Mouse (Mus musculus): ENCODE measurements around the gene Trappc6b. TPM values are rescaled to one million over a fixed set of nuclear protein-coding genes. Genes with fewer than 3 reads are reported as not detected.

Gene Trappc6b
- polyA plus RNA-seq, 1 experiment, result 38.7 TPM

- Histone ChIP-seq H3K79me2 (ENCODE audit: control insufficient read depth, insufficient read depth) (no peaks in the 10 kb centered on the region), H3K36me3 (ENCODE audit: control insufficient read depth, insufficient read depth) (peaks cover 44% of the 10 kb centered on the region), H3K4me3 (ENCODE audit: insufficient read depth, poor library complexity, severe bottlenecking) (no peak overlapping the region), H3K79me3 (ENCODE audit: low read depth) (no peaks in the 10 kb centered on the region), H3K27me3 (ENCODE audit: control insufficient read depth, insufficient read depth, insufficient read length) (no peaks in the 10 kb centered on the region), H3ac (ENCODE audit: control insufficient read depth, insufficient read length, low read depth) (no peak overlapping the region)
- TF ChIP-seq FOSL1 (IDR thresholded peaks at IDR 0.05; ENCODE audit: insufficient read depth, low read length, poor library complexity, severe bottlenecking) (no peak), CEBPB (IDR thresholded peaks at IDR 0.05; ENCODE audit: low read depth) (no peak), CTCF (IDR thresholded peaks at IDR 0.05; ENCODE audit: control insufficient read depth, insufficient read depth, insufficient read length) (no peak), MYOG (IDR thresholded peaks at IDR 0.05; ENCODE audit: control insufficient read depth, extremely low read depth, insufficient read length) (no peak), MYOD1 (IDR thresholded peaks at IDR 0.05; ENCODE audit: control insufficient read depth, insufficient read length, low read depth) (no peak), MAX (IDR thresholded peaks at IDR 0.05) (no peak), USF1 (IDR thresholded peaks at IDR 0.05; ENCODE audit: low read depth) (no peak)
Measured at GRCm38 (mm10) chr12:59077883-59078282, 16.6 kb upstream of the Trappc6b start.

DNA sequence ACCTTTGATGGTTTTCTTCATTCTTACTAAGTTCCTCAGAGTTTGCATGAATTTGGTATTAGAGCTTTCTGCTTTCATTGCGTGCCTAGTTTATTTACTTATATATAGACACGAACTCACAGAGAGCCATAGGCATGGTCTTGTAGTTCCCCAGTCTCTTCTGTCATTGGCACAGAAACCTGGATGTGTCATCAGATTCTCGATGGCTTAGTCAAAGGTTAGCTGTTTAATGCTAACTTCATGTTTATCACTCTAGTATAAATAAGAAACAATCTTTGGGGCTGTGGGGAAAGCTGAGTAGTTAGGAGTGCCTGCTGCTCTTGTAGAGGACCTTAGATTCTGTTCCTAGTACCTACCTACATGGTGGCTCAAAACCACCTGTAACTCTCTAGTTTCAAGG, 15.7 kb upstream of the Trappc6b start:
- TF ChIP-seq CEBPB (IDR thresholded peaks at IDR 0.05; ENCODE audit: low read depth), result no peak
- no peak for TF ChIP-seq MYOG (IDR thresholded peaks at IDR 0.05; ENCODE audit: control insufficient read depth, extremely low read depth, insufficient read length)
- no peak for TF ChIP-seq CTCF (IDR thresholded peaks at IDR 0.05; ENCODE audit: control insufficient read depth, insufficient read depth, insufficient read length)
- no peak for TF ChIP-seq MAX (IDR thresholded peaks at IDR 0.05)
- TF ChIP-seq MYOD1 (IDR thresholded peaks at IDR 0.05; ENCODE audit: control insufficient read depth, insufficient read length, low read depth), result no peak
- no peak for TF ChIP-seq USF1 (IDR thresholded peaks at IDR 0.05; ENCODE audit: low read depth)
- TF ChIP-seq FOSL1 (IDR thresholded peaks at IDR 0.05; ENCODE audit: insufficient read depth, low read length, poor library complexity, severe bottlenecking), result no peak
- peaks cover 53% of the 10 kb centered on the region for H3K36me3 ChIP-seq (ENCODE audit: control insufficient read depth, insufficient read depth)

GRCm38 (mm10) chr12:59074052-59074451, 12.8 kb upstream of the Trappc6b start:
- TF ChIP-seq USF1 (IDR thresholded peaks at IDR 0.05; ENCODE audit: low read depth) (no peak), CEBPB (IDR thresholded peaks at IDR 0.05; ENCODE audit: low read depth) (no peak), MYOD1 (IDR thresholded peaks at IDR 0.05; ENCODE audit: control insufficient read depth, insufficient read length, low read depth) (no peak), FOSL1 (IDR thresholded peaks at IDR 0.05; ENCODE audit: insufficient read depth, low read length, poor library complexity, severe bottlenecking) (no peak), MAX (IDR thresholded peaks at IDR 0.05) (no peak), MYOG (IDR thresholded peaks at IDR 0.05; ENCODE audit: control insufficient read depth, extremely low read depth, insufficient read length) (no peak)
- Histone ChIP-seq H3K79me2 (ENCODE audit: control insufficient read depth, insufficient read depth) (peaks cover 32% of the 10 kb centered on the region), H3K4me3 (ENCODE audit: insufficient read depth, poor library complexity, severe bottlenecking) (no peak overlapping the region), H3K79me3 (ENCODE audit: low read depth) (peaks cover 9% of the 10 kb centered on the region), H3ac (ENCODE audit: control insufficient read depth, insufficient read length, low read depth) (no peak overlapping the region), H3K36me3 (ENCODE audit: control insufficient read depth, insufficient read depth) (peaks cover 73% of the 10 kb centered on the region), H3K27me3 (ENCODE audit: control insufficient read depth, insufficient read depth, insufficient read length) (no peaks in the 10 kb centered on the region)

More for the DNA sequence above, 15.7 kb upstream of the Trappc6b start:
- no peaks in the 10 kb centered on the region for H3K27me3 ChIP-seq (ENCODE audit: control insufficient read depth, insufficient read depth, insufficient read length)
- no peak overlapping the region for H3ac ChIP-seq (ENCODE audit: control insufficient read depth, insufficient read length, low read depth)
- H3K79me3 ChIP-seq (ENCODE audit: low read depth), result no peaks in the 10 kb centered on the region
- no peak overlapping the region for H3K4me3 ChIP-seq (ENCODE audit: insufficient read depth, poor library complexity, severe bottlenecking)
- H3K79me2 ChIP-seq (ENCODE audit: control insufficient read depth, insufficient read depth), result peaks cover 6% of the 10 kb centered on the region

DNA sequence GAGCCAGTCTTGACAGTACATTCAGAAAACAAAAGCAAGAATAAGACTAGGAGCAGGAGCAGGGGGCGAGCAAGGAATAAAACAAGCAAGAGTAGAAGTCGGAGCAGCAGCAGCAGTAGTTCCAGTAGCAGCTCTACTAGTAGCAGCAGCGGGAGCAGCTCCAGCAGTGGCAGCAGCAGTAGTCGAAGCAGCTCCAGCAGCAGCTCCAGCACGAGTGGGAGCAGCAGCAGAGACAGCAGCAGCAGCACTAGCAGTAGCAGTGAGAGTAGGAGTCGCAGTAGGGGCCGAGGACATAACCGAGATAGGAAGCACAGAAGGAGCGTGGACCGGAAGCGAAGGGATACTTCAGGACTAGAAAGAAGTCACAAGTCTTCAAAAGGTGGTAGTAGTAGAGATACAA, 11.0 kb upstream of the Trappc6b start:
- no peak overlapping the region for H3ac ChIP-seq (ENCODE audit: control insufficient read depth, insufficient read length, low read depth)

DNA sequence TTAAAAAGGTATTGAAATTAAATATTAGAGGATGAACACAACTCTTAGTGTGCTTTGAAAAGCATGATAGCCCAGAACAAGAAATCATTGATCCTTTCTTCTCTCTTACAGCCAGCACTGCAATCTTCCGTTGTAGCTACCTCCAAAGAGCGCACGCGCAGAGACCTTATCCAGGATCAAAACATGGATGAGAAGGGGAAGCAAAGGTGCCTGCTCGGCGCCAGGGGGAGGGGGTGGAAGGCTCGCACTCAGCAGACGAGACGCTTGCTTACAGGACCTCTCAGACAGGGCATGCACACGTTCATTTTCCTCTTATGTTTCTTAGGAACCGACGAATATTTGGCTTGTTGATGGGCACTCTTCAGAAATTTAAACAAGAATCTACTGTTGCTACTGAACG, 7.5 kb upstream of the Trappc6b start:
- TF ChIP-seq CTCF (IDR thresholded peaks at IDR 0.05; ENCODE audit: control insufficient read depth, insufficient read depth, insufficient read length), result no peak
- TF ChIP-seq MAX (IDR thresholded peaks at IDR 0.05), result no peak
- TF ChIP-seq MYOG (IDR thresholded peaks at IDR 0.05; ENCODE audit: control insufficient read depth, extremely low read depth, insufficient read length), result no peak
- no peak for TF ChIP-seq MYOD1 (IDR thresholded peaks at IDR 0.05; ENCODE audit: control insufficient read depth, insufficient read length, low read depth)
- no peak for TF ChIP-seq USF1 (IDR thresholded peaks at IDR 0.05; ENCODE audit: low read depth)
- no peak for TF ChIP-seq FOSL1 (IDR thresholded peaks at IDR 0.05; ENCODE audit: insufficient read depth, low read length, poor library complexity, severe bottlenecking)
- TF ChIP-seq CEBPB (IDR thresholded peaks at IDR 0.05; ENCODE audit: low read depth), result no peak
- Histone ChIP-seq H3K36me3 (ENCODE audit: control insufficient read depth, insufficient read depth) (peaks cover 58% of the 10 kb centered on the region), H3K27me3 (ENCODE audit: control insufficient read depth, insufficient read depth, insufficient read length) (no peaks in the 10 kb centered on the region), H3ac (ENCODE audit: control insufficient read depth, insufficient read length, low read depth) (no peak overlapping the region), H3K79me2 (ENCODE audit: control insufficient read depth, insufficient read depth) (peaks cover 56% of the 10 kb centered on the region), H3K4me3 (ENCODE audit: insufficient read depth, poor library complexity, severe bottlenecking) (no peak overlapping the region), H3K79me3 (ENCODE audit: low read depth) (peaks cover 31% of the 10 kb centered on the region)

More for the DNA sequence above, 11.0 kb upstream of the Trappc6b start:
- no peaks in the 10 kb centered on the region for H3K27me3 ChIP-seq (ENCODE audit: control insufficient read depth, insufficient read depth, insufficient read length)
- H3K36me3 ChIP-seq (ENCODE audit: control insufficient read depth, insufficient read depth), result peaks cover 80% of the 10 kb centered on the region
- TF ChIP-seq CEBPB (IDR thresholded peaks at IDR 0.05; ENCODE audit: low read depth), result no peak
- no peak for TF ChIP-seq MAX (IDR thresholded peaks at IDR 0.05)
- TF ChIP-seq CTCF (IDR thresholded peaks at IDR 0.05; ENCODE audit: control insufficient read depth, insufficient read depth, insufficient read length), result no peak
- TF ChIP-seq MYOD1 (IDR thresholded peaks at IDR 0.05; ENCODE audit: control insufficient read depth, insufficient read length, low read depth), result no peak
- TF ChIP-seq USF1 (IDR thresholded peaks at IDR 0.05; ENCODE audit: low read depth), result no peak
- TF ChIP-seq FOSL1 (IDR thresholded peaks at IDR 0.05; ENCODE audit: insufficient read depth, low read length, poor library complexity, severe bottlenecking), result no peak
- TF ChIP-seq MYOG (IDR thresholded peaks at IDR 0.05; ENCODE audit: control insufficient read depth, extremely low read depth, insufficient read length), result no peak
- H3K79me3 ChIP-seq (ENCODE audit: low read depth), result peaks cover 25% of the 10 kb centered on the region
- H3K4me3 ChIP-seq (ENCODE audit: insufficient read depth, poor library complexity, severe bottlenecking), result no peak overlapping the region
- peaks cover 50% of the 10 kb centered on the region for H3K79me2 ChIP-seq (ENCODE audit: control insufficient read depth, insufficient read depth)

DNA sequence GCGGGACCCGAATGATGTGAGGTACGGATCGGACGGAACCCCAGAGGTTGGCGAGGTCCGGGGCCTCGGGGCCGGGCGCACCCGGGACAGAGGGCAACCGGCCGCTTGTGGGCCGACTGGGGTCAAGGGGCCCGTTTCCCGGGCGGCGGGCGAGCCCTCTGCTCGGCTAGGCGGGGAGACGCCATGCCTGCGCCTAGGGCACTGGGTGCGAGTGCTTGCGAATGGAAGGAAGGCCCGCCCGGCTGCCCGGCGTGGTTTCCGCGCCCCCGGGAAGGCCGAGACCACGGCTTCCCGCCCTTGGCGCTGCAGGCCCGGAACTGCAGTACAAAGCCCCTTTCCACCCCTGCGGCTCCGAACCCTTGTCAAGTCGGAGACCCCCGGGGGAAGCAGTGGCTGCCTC, 5.8 kb upstream of the Trappc6b start:
- no peaks in the 10 kb centered on the region for H3K27me3 ChIP-seq (ENCODE audit: control insufficient read depth, insufficient read depth, insufficient read length)
- peaks cover 31% of the 10 kb centered on the region for H3K79me3 ChIP-seq (ENCODE audit: low read depth)
- H3K79me2 ChIP-seq (ENCODE audit: control insufficient read depth, insufficient read depth), result peaks cover 50% of the 10 kb centered on the region
- peaks cover 42% of the 10 kb centered on the region for H3K36me3 ChIP-seq (ENCODE audit: control insufficient read depth, insufficient read depth)
- H3K4me3 ChIP-seq (ENCODE audit: insufficient read depth, poor library complexity, severe bottlenecking), result peak overlapping the region; percentile 93
- peak overlapping the region; percentile 92 for H3ac ChIP-seq (ENCODE audit: control insufficient read depth, insufficient read length, low read depth)
- TF ChIP-seq MYOD1 (IDR thresholded peaks at IDR 0.05; ENCODE audit: control insufficient read depth, insufficient read length, low read depth) (no peak), FOSL1 (IDR thresholded peaks at IDR 0.05; ENCODE audit: insufficient read depth, low read length, poor library complexity, severe bottlenecking) (no peak), CTCF (IDR thresholded peaks at IDR 0.05; ENCODE audit: control insufficient read depth, insufficient read depth, insufficient read length) (no peak), CEBPB (IDR thresholded peaks at IDR 0.05; ENCODE audit: low read depth) (no peak), MYOG (IDR thresholded peaks at IDR 0.05; ENCODE audit: control insufficient read depth, extremely low read depth, insufficient read length) (no peak), USF1 (IDR thresholded peaks at IDR 0.05; ENCODE audit: low read depth) (no peak), MAX (IDR thresholded peaks at IDR 0.05) (no peak)

Measured in C2C12 (cell line).